Mouse (Mus musculus) C2C12 (cell line): ENCODE measurements around the gene Rtn4.

Experiments used
- CEBPB ChIP-seq: IDR thresholded peaks from one replicate; pipeline ENCODE4 v1.6.1; 2011; ENCODE audit warnings: low read depth, mild to moderate bottlenecking, control low read depth, moderate library complexity
- CTCF ChIP-seq: IDR thresholded peaks from one replicate; pipeline ENCODE4 v1.5.1; 2011; ENCODE audit not compliant: control insufficient read depth, insufficient read depth, insufficient read length
- MAX ChIP-seq: IDR thresholded peaks from one replicate; pipeline ENCODE4 v1.6.1; 2011; ENCODE audit warnings: mild to moderate bottlenecking, control low read depth
- MYOD1 ChIP-seq: IDR thresholded peaks from one replicate; pipeline ENCODE4 v1.6.1; 2011; ENCODE audit warnings: low read depth; ENCODE audit not compliant: control insufficient read depth, insufficient read length
- MYOG ChIP-seq: IDR thresholded peaks from one replicate; pipeline ENCODE4 v1.6.1; 2011; ENCODE audit not compliant: control insufficient read depth, insufficient read length; ENCODE audit errors: extremely low read depth
- USF1 ChIP-seq: IDR thresholded peaks from one replicate; pipeline ENCODE4 v1.6.1; 2011; ENCODE audit warnings: low read depth, mild to moderate bottlenecking, control low read depth, moderate library complexity

DNA sequence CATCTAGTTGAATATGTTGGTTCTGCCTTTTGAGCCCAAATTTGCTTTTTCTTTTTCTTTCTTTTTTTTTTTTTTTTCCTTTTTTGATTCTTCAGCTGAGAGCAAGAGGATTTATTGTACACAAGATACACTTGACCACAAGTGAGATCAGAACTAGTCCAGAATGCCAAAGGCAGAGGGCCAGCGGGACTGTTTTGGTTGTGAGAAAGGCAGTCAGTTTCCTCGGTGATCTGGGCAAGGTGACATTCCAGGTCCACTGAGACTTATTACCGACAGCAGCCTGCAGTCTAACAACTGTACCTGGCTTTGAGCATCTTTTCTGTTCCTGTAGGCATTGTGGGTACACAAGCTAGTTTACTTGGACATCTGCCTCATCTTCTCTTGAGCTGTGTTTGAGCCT lies 10.0 kb downstream of the Rtn4 start:
- no peak for TF ChIP-seq MAX
- no peak for TF ChIP-seq CTCF
- no peak for TF ChIP-seq CEBPB
- no peak for TF ChIP-seq USF1
- no peak for TF ChIP-seq MYOD1
- TF ChIP-seq MYOG, result no peak
